Mouse (Mus musculus): ENCODE data around the gene Brd2.

- TF ChIP-seq POLR2A (IDR thresholded peaks at IDR 0.05; ENCODE audit: low read depth, low read length) (peak; percentile 28; the same call in 1 of the 2 replicates), CTCF (IDR thresholded peaks at IDR 0.05; ENCODE audit: borderline replicate concordance, insufficient read depth, low read length) (no peak)
Measured at GRCm38 (mm10) chr17:34121879-34122187, 601 bp downstream of the Brd2 start.

Measured in embryonic fibroblast, embryonic 13.5 days (primary cell).